Mouse (Mus musculus) forebrain, embryonic 11.5 days (tissue): ENCODE results near the gene B430305J03Rik. TPM values are rescaled to one million over a fixed set of nuclear protein-coding genes. Genes with fewer than 3 reads are reported as not detected.

ENCODE experiments used
- ATAC-seq: fragments of 200-750 bp; cut with Nextera tagmentation; replicated peaks from 2 replicates; pipeline ENCODE4 v1.8.0; 2017; ENCODE audit warnings: moderate TSS enrichment; ENCODE audit not compliant: low FRiP score
- DNase-seq: peaks from one replicate; pipeline ENCODE4 v3.0.0-alpha.2; 2017; ENCODE audit warnings: low spot score
- H3K27ac ChIP-seq: fragments of 300-500 bp; sonication (generic); 2 replicates; pipeline ENCODE4 v1.5.1; 2014; ENCODE audit warnings: low read depth, low read length
- H3K27me3 ChIP-seq: fragments of 300-500 bp; sonication (generic); 2 replicates; pipeline ENCODE4 v1.6.1; 2014; ENCODE audit warnings: mild to moderate bottlenecking, low read length, mixed read lengths; ENCODE audit not compliant: control insufficient read depth, insufficient read depth
- H3K36me3 ChIP-seq: fragments of 300-500 bp; sonication (generic); 2 replicates; pipeline ENCODE4 v1.6.1; 2014; ENCODE audit warnings: mild to moderate bottlenecking, low read length, moderate library complexity, mixed read lengths; ENCODE audit not compliant: control insufficient read depth, insufficient read depth
- H3K4me1 ChIP-seq: fragments of 300-500 bp; sonication (generic); replicated peaks from 2 replicates; pipeline ENCODE4 v1.6.1; 2014; ENCODE audit warnings: low read length, mixed read lengths; ENCODE audit not compliant: control insufficient read depth, insufficient read depth
- H3K4me2 ChIP-seq: fragments of 300-500 bp; sonication (generic); 2 replicates; pipeline ENCODE4 v1.6.1; 2014; ENCODE audit warnings: low read depth, mild to moderate bottlenecking, low read length, moderate library complexity, mixed read lengths; ENCODE audit not compliant: severe bottlenecking
- H3K4me3 ChIP-seq: fragments of 300-500 bp; sonication (generic); 2 replicates; pipeline ENCODE4 v1.5.1; 2014; ENCODE audit warnings: low read depth, low read length
- H3K9ac ChIP-seq: fragments of 300-500 bp; sonication (generic); 2 replicates; pipeline ENCODE4 v1.6.1; 2014; ENCODE audit warnings: low read length
- H3K9me3 ChIP-seq: fragments of 300-500 bp; sonication (generic); 2 replicates; pipeline ENCODE4 v1.6.1; 2016; ENCODE audit warnings: low read length, mixed read lengths; ENCODE audit not compliant: control insufficient read depth
- WGBS: fragments of 180-500 bp; shearing (Covaris S2); extraction: QIAGEN DNeasy Blood & Tissue Kit; methylation state at CpG from one replicate; pipeline ENCODE4 v1.1.7; 2014; 5-methylcytosine and 5-hydroxymethylcytosine counted together
- polyA plus RNA-seq: library from polyadenylated mRNA; unstranded; fragments of >200 nt; fragmentation: Nextera tagmentation; extraction: Ambion mirVana; gene quantifications from 2 replicates; pipeline ENCODE4 v1.2.1, GENCODE M21; 2014

B430305J03Rik gene
- polyA plus RNA-seq, 1 experiment from 2014 or later, result not detected

DNA sequence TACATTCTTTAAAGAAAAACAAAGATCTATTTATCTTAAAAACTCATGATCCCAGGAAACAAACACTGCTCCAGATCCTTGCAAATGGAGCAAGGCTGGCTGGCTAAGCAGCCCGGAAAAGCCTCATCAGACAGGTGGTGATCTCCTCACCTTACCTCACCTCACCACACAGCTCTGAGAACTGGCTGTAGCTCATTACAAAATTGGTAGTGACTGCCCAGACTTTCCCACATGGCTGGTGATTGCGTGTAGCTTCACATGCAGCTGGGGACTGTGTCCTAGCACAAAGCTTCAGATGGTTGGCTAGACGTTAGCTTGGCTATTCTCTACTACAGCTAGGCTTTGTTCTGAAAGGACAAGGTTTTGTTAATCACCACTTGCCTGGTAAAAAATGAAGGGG is 28.5 kb downstream of the B430305J03Rik start:
- no peak overlapping the region for H3K4me3 ChIP-seq
- H3K9ac ChIP-seq, result no peak overlapping the region
- H3K4me2 ChIP-seq, result no peak overlapping the region
- 84% methylated on average over 3 of the region's 3 CpGs for WGBS
- no peaks in the 10 kb centered on the region for H3K4me1 ChIP-seq
- DNase-seq (no peak), ATAC-seq (no peak)
- H3K36me3 ChIP-seq, result no peaks in the 10 kb centered on the region
- no peaks in the 10 kb centered on the region for H3K27me3 ChIP-seq
- H3K27ac ChIP-seq, result no peak overlapping the region
- no peaks in the 10 kb centered on the region for H3K9me3 ChIP-seq

DNA sequence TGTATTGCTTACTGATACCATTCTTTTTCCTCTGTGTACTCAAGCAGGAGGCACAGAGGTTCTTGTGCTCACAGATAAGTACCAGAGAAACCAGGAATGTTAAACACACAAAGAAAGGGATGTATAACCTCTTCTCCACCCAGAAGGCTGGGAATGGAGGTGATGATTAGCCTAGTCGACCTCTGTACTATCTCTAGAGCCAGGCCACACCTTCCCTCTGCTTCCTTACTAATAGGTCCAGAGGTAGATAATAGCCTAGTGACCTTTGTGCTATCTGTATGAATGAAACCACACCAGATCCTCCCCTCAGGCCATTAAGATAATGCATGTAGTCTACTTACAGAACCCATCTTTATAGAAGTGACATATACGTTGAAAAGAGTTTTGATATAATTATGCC is 29.5 kb downstream of the B430305J03Rik start:
- no peak overlapping the region for H3K4me3 ChIP-seq
- no peak overlapping the region for H3K4me2 ChIP-seq
- ATAC-seq (no peak), DNase-seq (no peak)
- H3K36me3 ChIP-seq, result no peaks in the 10 kb centered on the region
- H3K9ac ChIP-seq, result no peak overlapping the region
- H3K27ac ChIP-seq, result no peak overlapping the region
- H3K9me3 ChIP-seq, result no peaks in the 10 kb centered on the region
- no peaks in the 10 kb centered on the region for H3K4me1 ChIP-seq
- 65% methylated on average over 2 of the region's 2 CpGs for WGBS
- H3K27me3 ChIP-seq, result no peaks in the 10 kb centered on the region

DNA sequence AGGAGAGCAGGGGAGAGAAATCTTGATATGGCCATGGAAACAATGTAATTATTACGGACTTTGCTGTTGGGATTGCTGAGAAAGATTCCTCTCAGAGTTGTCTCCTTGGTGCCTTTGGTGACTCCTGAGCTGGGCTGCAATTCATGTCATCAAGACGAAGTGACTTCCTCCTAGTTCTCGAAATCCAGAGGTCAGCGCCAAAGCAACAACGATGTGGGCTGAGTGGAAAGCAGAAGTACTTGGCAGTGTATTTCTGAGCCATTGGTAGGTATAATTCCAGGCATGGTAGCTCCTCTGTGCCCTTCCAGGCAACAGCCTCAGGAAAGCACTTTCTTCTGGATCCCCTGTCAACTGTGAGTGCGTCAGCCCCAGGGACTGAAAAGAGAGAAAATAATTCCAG is 44.1 kb downstream of the B430305J03Rik start:
- H3K4me2 ChIP-seq, result no peak overlapping the region
- no peak overlapping the region for H3K9ac ChIP-seq
- H3K27me3 ChIP-seq, result no peaks in the 10 kb centered on the region
- no peak overlapping the region for H3K4me3 ChIP-seq
- ATAC-seq (no peak), DNase-seq (no peak)
- H3K36me3 ChIP-seq, result no peaks in the 10 kb centered on the region
- no peak overlapping the region for H3K27ac ChIP-seq
- H3K4me1 ChIP-seq, result no peaks in the 10 kb centered on the region
- 92% methylated on average over 6 of the region's 6 CpGs for WGBS
- no peaks in the 10 kb centered on the region for H3K9me3 ChIP-seq

DNA sequence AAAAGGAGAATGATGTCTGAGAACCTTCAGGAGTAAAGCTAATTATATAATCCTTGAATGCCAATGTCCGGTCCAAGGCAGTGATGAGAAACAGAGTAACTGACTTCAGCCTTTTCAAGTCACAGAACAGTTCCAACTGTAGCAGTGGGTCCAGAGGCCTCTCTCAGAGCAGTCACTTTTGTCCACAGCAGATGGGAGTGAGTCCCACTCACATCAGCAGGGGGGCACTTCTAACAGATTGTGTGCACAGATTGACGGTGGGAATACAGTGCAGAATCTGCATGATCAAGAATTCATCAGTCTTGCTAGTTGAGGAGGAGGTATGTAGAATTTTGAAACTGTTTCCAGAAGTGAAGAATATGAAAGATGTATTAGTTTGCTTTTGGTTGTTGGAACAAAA is 45.7 kb downstream of the B430305J03Rik start:
- WGBS, result 75% methylated on average over 2 of the region's 2 CpGs
- Histone ChIP-seq H3K36me3 (no peaks in the 10 kb centered on the region), H3K4me2 (no peak overlapping the region), H3K9ac (no peak overlapping the region), H3K4me1 (no peaks in the 10 kb centered on the region), H3K27me3 (no peaks in the 10 kb centered on the region), H3K27ac (no peak overlapping the region), H3K9me3 (no peaks in the 10 kb centered on the region), H3K4me3 (no peak overlapping the region)
- ATAC-seq (no peak), DNase-seq (no peak)

DNA sequence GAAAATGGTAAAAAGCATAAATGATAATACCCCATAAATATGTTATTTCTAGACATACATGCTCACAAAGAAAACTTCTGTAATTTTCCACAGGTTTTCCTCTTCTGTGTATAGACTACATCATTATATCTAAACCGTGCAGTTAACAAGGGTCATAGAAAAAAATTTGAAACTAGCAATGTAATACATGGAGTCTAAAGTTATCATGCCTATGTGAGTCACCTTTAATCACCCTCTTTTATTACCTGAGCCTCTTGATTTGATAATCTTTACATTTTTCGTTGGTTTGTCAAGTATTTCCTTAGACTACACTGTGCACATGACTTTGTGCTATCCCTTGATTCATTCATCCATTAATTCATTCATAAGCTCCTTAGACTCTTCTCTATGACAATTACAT is 50.7 kb downstream of the B430305J03Rik start:
- ATAC-seq, result no peak
- Histone ChIP-seq H3K4me1 (no peaks in the 10 kb centered on the region), H3K4me3 (no peak overlapping the region), H3K9me3 (no peaks in the 10 kb centered on the region), H3K9ac (no peak overlapping the region), H3K36me3 (no peaks in the 10 kb centered on the region), H3K4me2 (no peak overlapping the region), H3K27ac (no peak overlapping the region), H3K27me3 (no peaks in the 10 kb centered on the region)
- WGBS, result 85% methylated on average over 2 of the region's 2 CpGs
- DNase-seq, result no peak

Other genes with a start within 250 kb of the B430305J03Rik start
- 14.4 and 14.7 TPM in 2 replicates for gene Rap2b, start 4.3 kb downstream of the B430305J03Rik start, polyA plus RNA-seq